Comparison of ENCODE assay signal across 8 mouse cellular contexts in genomic region chr8:108027561-108028025, GRCm38 (mm10).
DNase-seq lines count a peak whose midpoint lies in the region; ATAC-seq and TF ChIP-seq lines count a peak whose summit lies in the region.

No protein-coding gene starts in this region.

- H3K4me2 ChIP-seq in forebrain, embryonic 11.5 days (ENCODE audit: low read depth, low read length, severe bottlenecking): no peak overlapping the region
- no peak overlapping the region for H3K4me2 ChIP-seq in forebrain, embryonic 15.5 days (replicated peaks)
- peak overlapping the region; percentile 49 for H3K4me2 ChIP-seq in embryonic facial prominence, embryonic 15.5 days (replicated peaks)

- H3K4me3 ChIP-seq in forebrain, embryonic 11.5 days (ENCODE audit: low read depth, low read length): no peak overlapping the region
- no peak overlapping the region for H3K4me3 ChIP-seq in forebrain, embryonic 15.5 days
- H3K4me3 ChIP-seq in E14TG2a.4 (replicated peaks; ENCODE audit: low read length): peak overlapping the region; percentile 66
- H3K4me3 ChIP-seq in embryonic facial prominence, embryonic 15.5 days (replicated peaks): peak overlapping the region; percentile 21; the same call in 1 of the 2 replicates
- H3K4me3 ChIP-seq in midbrain, embryonic 10.5 days: no peak overlapping the region

- no peak for ATAC-seq in forebrain, embryonic 11.5 days (replicated peaks; ENCODE audit: low FRiP score)
- ATAC-seq in forebrain, embryonic 15.5 days (replicated peaks): no peak
- ATAC-seq in embryonic facial prominence, embryonic 15.5 days (ENCODE audit: insufficient number of reproducible peaks, low FRiP score, low TSS enrichment, low read depth): no peak

- DNase-seq in forebrain, embryonic 11.5 days (ENCODE audit: low spot score): peak; percentile 62
- DNase-seq in midbrain, embryonic 10.5 days (ENCODE audit: low spot score): peak; percentile 53
- DNase-seq in ovary, postnatal 14 days (ENCODE audit: low spot score): no peak
- no peak for DNase-seq in urinary bladder, adult 2 months (ENCODE audit: low spot score)
- DNase-seq in natural killer cell, adult 2 months (ENCODE audit: low spot score in 2 of 2): no peak

- H3K27ac ChIP-seq in forebrain, embryonic 11.5 days (ENCODE audit: low read depth, low read length): no peak overlapping the region
- H3K27ac ChIP-seq in forebrain, embryonic 15.5 days (replicated peaks): no peak overlapping the region
- H3K27ac ChIP-seq in embryonic facial prominence, embryonic 15.5 days (replicated peaks): peak overlapping the region; percentile 75
- peak overlapping the region; percentile 57; the same call in 1 of the 2 replicates for H3K27ac ChIP-seq in midbrain, embryonic 10.5 days (replicated peaks)

- TF ChIP-seq CTCF in E14TG2a.4 (conservative IDR thresholded peaks at IDR 0.05; ENCODE audit: low read length): no peak

- H3K27me3 ChIP-seq in forebrain, embryonic 11.5 days (ENCODE audit: control insufficient read depth, insufficient read depth, low read length): no peaks in the 10 kb centered on the region
- no peaks in the 10 kb centered on the region for H3K27me3 ChIP-seq in forebrain, embryonic 15.5 days
- H3K27me3 ChIP-seq in E14TG2a.4 (ENCODE audit: insufficient read depth, low read length): peaks cover 6% of the 10 kb centered on the region; the same call in 1 of the 2 replicates
- no peaks in the 10 kb centered on the region for H3K27me3 ChIP-seq in embryonic facial prominence, embryonic 15.5 days
- no peaks in the 10 kb centered on the region for H3K27me3 ChIP-seq in midbrain, embryonic 10.5 days (ENCODE audit: low read depth, poor library complexity, severe bottlenecking)

- H3K4me1 ChIP-seq in forebrain, embryonic 11.5 days (replicated peaks; ENCODE audit: control insufficient read depth, insufficient read depth, low read length): no peaks in the 10 kb centered on the region
- no peaks in the 10 kb centered on the region for H3K4me1 ChIP-seq in forebrain, embryonic 15.5 days
- 0 out of 2 replicates have a peak, but pooled peaks cover 8% of the 10 kb centered on the region for H3K4me1 ChIP-seq in E14TG2a.4 (replicated peaks; ENCODE audit: low read depth, low read length)
- H3K4me1 ChIP-seq in embryonic facial prominence, embryonic 15.5 days: peaks cover 29% of the 10 kb centered on the region
- H3K4me1 ChIP-seq in midbrain, embryonic 10.5 days: peaks cover 11% of the 10 kb centered on the region

- H3K9ac ChIP-seq in forebrain, embryonic 11.5 days (ENCODE audit: low read length): no peak overlapping the region
- H3K9ac ChIP-seq in forebrain, embryonic 15.5 days (replicated peaks): no peak overlapping the region
- no peak overlapping the region for H3K9ac ChIP-seq in embryonic facial prominence, embryonic 15.5 days

- H3K36me3 ChIP-seq in forebrain, embryonic 11.5 days (ENCODE audit: control insufficient read depth, insufficient read depth, low read length): no peaks in the 10 kb centered on the region
- no peaks in the 10 kb centered on the region for H3K36me3 ChIP-seq in forebrain, embryonic 15.5 days
- H3K36me3 ChIP-seq in E14TG2a.4 (ENCODE audit: insufficient read depth, low read length): no peaks in the 10 kb centered on the region
- no peaks in the 10 kb centered on the region for H3K36me3 ChIP-seq in embryonic facial prominence, embryonic 15.5 days
- no peaks in the 10 kb centered on the region for H3K36me3 ChIP-seq in midbrain, embryonic 10.5 days

- H3K9me3 ChIP-seq in forebrain, embryonic 11.5 days (ENCODE audit: control insufficient read depth, low read length): no peaks in the 10 kb centered on the region
- no peaks in the 10 kb centered on the region for H3K9me3 ChIP-seq in forebrain, embryonic 15.5 days
- H3K9me3 ChIP-seq in E14TG2a.4 (ENCODE audit: low read length): peaks cover 17% of the 10 kb centered on the region
- H3K9me3 ChIP-seq in embryonic facial prominence, embryonic 15.5 days (replicated peaks): no peaks in the 10 kb centered on the region
- H3K9me3 ChIP-seq in midbrain, embryonic 10.5 days (replicated peaks): no peaks in the 10 kb centered on the region

- 68% methylated on average over 20 of the region's 20 CpGs for WGBS in forebrain, embryonic 11.5 days
- WGBS in forebrain, embryonic 15.5 days: 72% methylated on average over 20 of the region's 20 CpGs
- 23% methylated on average over 20 of the region's 20 CpGs for WGBS in embryonic facial prominence, embryonic 15.5 days
- 69% methylated on average over 20 of the region's 20 CpGs for WGBS in midbrain, embryonic 10.5 days

Comparison
In these comparisons a context has a peak if more than half of its experiments do, and no peak if none do; other contexts are left out.
1. DNase-seq: peak in forebrain, embryonic 11.5 days (single experiment) and midbrain, embryonic 10.5 days (single experiment); none in ovary, postnatal 14 days (single experiment), urinary bladder, adult 2 months (single experiment) and natural killer cell, adult 2 months (0 of 2).
2. H3K27ac ChIP-seq: peak in embryonic facial prominence, embryonic 15.5 days (single experiment) and midbrain, embryonic 10.5 days (single experiment); none in forebrain, embryonic 11.5 days (single experiment) and forebrain, embryonic 15.5 days (single experiment).
3. H3K4me3 ChIP-seq: peak in E14TG2a.4 (single experiment) and embryonic facial prominence, embryonic 15.5 days (single experiment); none in forebrain, embryonic 11.5 days (single experiment), forebrain, embryonic 15.5 days (single experiment) and midbrain, embryonic 10.5 days (single experiment).